Mouse (Mus musculus) cerebellum, adult 2 months (tissue): ENCODE data around the gene Zdbf2. TPM values are rescaled to one million over a fixed set of nuclear protein-coding genes. Genes with fewer than 3 reads are reported as not detected.

ENCODE experiments used
- DNase-seq, 2 experiments: peaks; one replicate each; pipeline ENCODE4 v3.0.0; 2021
- H3K27ac ChIP-seq: fragments of 200-500 bp; 2 replicates; pipeline ENCODE4 v1.5.1; 2012; ENCODE audit warnings: low read length, control low read depth, inconsistent platforms; ENCODE audit not compliant: insufficient read depth
- H3K27me3 ChIP-seq: fragments of 200-500 bp; 2 replicates; pipeline ENCODE4 v1.6.1; 2012; ENCODE audit warnings: inconsistent platforms, mild to moderate bottlenecking, low read length, moderate library complexity; ENCODE audit not compliant: control insufficient read depth, insufficient read depth
- H3K4me1 ChIP-seq: fragments of 200-500 bp; 2 replicates; pipeline ENCODE4 v1.6.1; 2011; ENCODE audit warnings: low read length; ENCODE audit not compliant: control insufficient read depth, insufficient read depth
- H3K4me3 ChIP-seq: fragments of 200-500 bp; replicated peaks from 2 replicates; pipeline ENCODE3; 2011; ENCODE audit warnings: mild to moderate bottlenecking, low read depth, low read length, control low read depth; ENCODE audit not compliant: insufficient read depth
- CTCF ChIP-seq: fragments of 200-500 bp; IDR thresholded peaks from 2 replicates; pipeline ENCODE4 v1.5.1; 2011; ENCODE audit warnings: low read depth, mild to moderate bottlenecking, control low read depth, low read length, moderate library complexity, borderline replicate concordance; ENCODE audit not compliant: insufficient read depth
- POLR2A ChIP-seq: fragments of 200-500 bp; IDR thresholded peaks from 2 replicates; pipeline ENCODE4 v1.6.1; 2011; ENCODE audit warnings: low read length, control low read depth, borderline replicate concordance; ENCODE audit not compliant: insufficient read depth
- WGBS: fragments of 180-500 bp; shearing (Covaris S2); methylation state at CpG from one replicate; pipeline ENCODE4 v1.1.7; 2018; 5-methylcytosine and 5-hydroxymethylcytosine counted together
- polyA plus RNA-seq: library from polyadenylated mRNA; depleted of rRNA; stranded (reverse); fragments of >200 nt; gene quantifications from 2 replicates; pipeline ENCODE4 v1.2.3, GENCODE M21; 2012

Zdbf2 gene
- polyA plus RNA-seq, 1 experiment = 3.9 TPM

GRCm38 (mm10) chr1:63258501-63258900 is 14.6 kb upstream of the Zdbf2 start:
- no peak overlapping the region for H3K27ac ChIP-seq
- TF ChIP-seq POLR2A = no peak
- no peak for TF ChIP-seq CTCF
- no peaks in the 10 kb centered on the region for H3K4me1 ChIP-seq
- H3K27me3 ChIP-seq = peaks cover 4% of the 10 kb centered on the region; the same call in 1 of the 2 replicates
- no peak overlapping the region for H3K4me3 ChIP-seq
- no peak for DNase-seq
- WGBS = 56% methylated on average over 2 of the region's 2 CpGs

- no peaks in the 10 kb centered on the region for H3K4me1 ChIP-seq
- no peak overlapping the region for H3K27ac ChIP-seq
- no peak overlapping the region for H3K4me3 ChIP-seq
- no peak for DNase-seq
- TF ChIP-seq CTCF (no peak), POLR2A (no peak)
- peaks cover 3% of the 10 kb centered on the region; the same call in 1 of the 2 replicates for H3K27me3 ChIP-seq
- WGBS = 51% methylated on average over 11 of the region's 11 CpGs
These were observed 13.7 kb upstream of the Zdbf2 start for GRCm38 (mm10) chr1:63259271-63259830.

- Histone ChIP-seq H3K27ac (no peak overlapping the region), H3K4me3 (no peak overlapping the region), H3K27me3 (peaks cover 3% of the 10 kb centered on the region; the same call in 1 of the 2 replicates), H3K4me1 (no peaks in the 10 kb centered on the region)
- TF ChIP-seq CTCF = no peak
- TF ChIP-seq POLR2A = no peak
- 43% methylated on average over 17 of the region's 17 CpGs for WGBS
- no peak for DNase-seq
These were observed 12.9 kb upstream of the Zdbf2 start for GRCm38 (mm10) chr1:63259916-63260741.

- H3K4me3 ChIP-seq = no peak overlapping the region
- no peaks in the 10 kb centered on the region for H3K4me1 ChIP-seq
- WGBS = 40% methylated on average over 5 of the region's 5 CpGs
- H3K27ac ChIP-seq = no peak overlapping the region
- DNase-seq = no peak
- TF ChIP-seq CTCF (no peak), POLR2A (no peak)
- H3K27me3 ChIP-seq = peaks cover 3% of the 10 kb centered on the region; the same call in 1 of the 2 replicates
These were observed 12.4 kb upstream of the Zdbf2 start for GRCm38 (mm10) chr1:63260742-63261033.

- Histone ChIP-seq H3K27ac (no peak overlapping the region), H3K4me1 (no peaks in the 10 kb centered on the region), H3K4me3 (no peak overlapping the region), H3K27me3 (peaks cover 3% of the 10 kb centered on the region; the same call in 1 of the 2 replicates)
- no peak for TF ChIP-seq POLR2A
- no peak for TF ChIP-seq CTCF
- no peak for DNase-seq
- WGBS = 51% methylated on average over 17 of the region's 17 CpGs
These were observed 11.9 kb upstream of the Zdbf2 start for GRCm38 (mm10) chr1:63261041-63261590.

- Histone ChIP-seq H3K27ac (no peak overlapping the region), H3K4me3 (no peak overlapping the region), H3K27me3 (no peaks in the 10 kb centered on the region; the same call in 1 of the 2 replicates), H3K4me1 (no peaks in the 10 kb centered on the region)
- DNase-seq = no peak
- 51% methylated on average over 11 of the region's 11 CpGs for WGBS
- TF ChIP-seq POLR2A (no peak), CTCF (no peak)
These were observed 9.4 kb upstream of the Zdbf2 start for GRCm38 (mm10) chr1:63263671-63264070.

GRCm38 (mm10) chr1:63265461-63265860 is 7.6 kb upstream of the Zdbf2 start:
- DNase-seq = no peak
- TF ChIP-seq POLR2A = no peak
- TF ChIP-seq CTCF = no peak
- Histone ChIP-seq H3K27ac (no peak overlapping the region), H3K27me3 (no peaks in the 10 kb centered on the region; the same call in 1 of the 2 replicates), H3K4me1 (no peaks in the 10 kb centered on the region), H3K4me3 (no peak overlapping the region)
- WGBS = 32% methylated on average over 4 of the region's 4 CpGs

GRCm38 (mm10) chr1:63266121-63266520 is 6.9 kb upstream of the Zdbf2 start:
- Histone ChIP-seq H3K4me3 (no peak overlapping the region), H3K4me1 (no peaks in the 10 kb centered on the region), H3K27me3 (no peaks in the 10 kb centered on the region; the same call in 1 of the 2 replicates), H3K27ac (no peak overlapping the region)
- TF ChIP-seq CTCF (no peak), POLR2A (no peak)
- DNase-seq = no peak
- 42% methylated on average over 12 of the region's 12 CpGs for WGBS
